In genomic region chr12:37109474-37110012, GRCm38 (mm10) we compare ENCODE assay signal across 7 mouse cellular contexts. TPM values are rescaled to one million over a fixed set of nuclear protein-coding genes. Genes with fewer than 3 reads are reported as not detected.
DNase-seq lines count a peak whose midpoint lies in the region; ATAC-seq and TF ChIP-seq lines count a peak whose summit lies in the region.

No protein-coding gene starts in this region.

- TF ChIP-seq EP300 in ES-Bruce4 (IDR thresholded peaks at IDR 0.05; ENCODE audit: insufficient read depth, low read depth, low read length) = no peak
- no peak for TF ChIP-seq EP300 in heart, postnatal 0 days (IDR thresholded peaks at IDR 0.05; ENCODE audit: low read depth)
- no peak for TF ChIP-seq EP300 in liver, postnatal 0 days (IDR thresholded peaks at IDR 0.05; ENCODE audit: low read depth)

- H3K27me3 ChIP-seq in ES-Bruce4 (ENCODE audit: control insufficient read depth, insufficient read depth, low read length, poor library complexity, severe bottlenecking) = peaks cover 6% of the 10 kb centered on the region
- peaks cover 35% of the 10 kb centered on the region for H3K27me3 ChIP-seq in heart, postnatal 0 days (ENCODE audit: control insufficient read depth, insufficient read depth, low read length)
- H3K27me3 ChIP-seq in liver, postnatal 0 days (ENCODE audit: insufficient read depth, low read length) = peaks cover 35% of the 10 kb centered on the region

- no peaks in the 10 kb centered on the region for H3K36me3 ChIP-seq in ES-Bruce4 (ENCODE audit: control insufficient read depth, insufficient read depth, low read length, poor library complexity, severe bottlenecking)
- no peaks in the 10 kb centered on the region for H3K36me3 ChIP-seq in heart, postnatal 0 days (replicated peaks; ENCODE audit: control insufficient read depth, insufficient read depth, low read length)
- H3K36me3 ChIP-seq in liver, postnatal 0 days (replicated peaks; ENCODE audit: insufficient read depth, low read length) = no peaks in the 10 kb centered on the region

- H3K4me3 ChIP-seq in ES-Bruce4 (ENCODE audit: low read depth, low read length) = peak overlapping the region; percentile 35; the same call in 1 of the 2 replicates
- H3K4me3 ChIP-seq in brown adipose tissue, adult 24 weeks (ENCODE audit: insufficient read depth, low read depth, low read length) = peak overlapping the region; percentile 69
- peak overlapping the region; percentile 53 for H3K4me3 ChIP-seq in heart, postnatal 0 days (ENCODE audit: low read depth, low read length)
- H3K4me3 ChIP-seq in liver, postnatal 0 days (ENCODE audit: low read depth, low read length) = peak overlapping the region; percentile 35

- H3K9me3 ChIP-seq in ES-Bruce4 (replicated peaks; ENCODE audit: control insufficient read depth, insufficient read depth, low read length, poor library complexity, severe bottlenecking) = no peaks in the 10 kb centered on the region
- H3K9me3 ChIP-seq in heart, postnatal 0 days (replicated peaks; ENCODE audit: control insufficient read depth, low read length) = no peaks in the 10 kb centered on the region
- no peaks in the 10 kb centered on the region for H3K9me3 ChIP-seq in liver, postnatal 0 days (ENCODE audit: low read length)

- TF ChIP-seq POLR2A in ES-Bruce4 (IDR thresholded peaks at IDR 0.05; ENCODE audit: insufficient read depth, low read length) = no peak

- no peaks in the 10 kb centered on the region for H3K4me1 ChIP-seq in ES-Bruce4 (ENCODE audit: control insufficient read depth, insufficient read depth, low read length)
- H3K4me1 ChIP-seq in brown adipose tissue, adult 24 weeks (ENCODE audit: control insufficient read depth, insufficient read depth, insufficient read length, low read length) = no peaks in the 10 kb centered on the region; the same call in 1 of the 2 replicates
- peaks cover 9% of the 10 kb centered on the region; the same call in 1 of the 2 replicates for H3K4me1 ChIP-seq in heart, postnatal 0 days (ENCODE audit: control insufficient read depth, insufficient read depth)
- peaks cover 7% of the 10 kb centered on the region; the same call in 1 of the 2 replicates for H3K4me1 ChIP-seq in liver, postnatal 0 days (ENCODE audit: insufficient read depth)

- H3K27ac ChIP-seq in ES-Bruce4 (ENCODE audit: insufficient read depth, low read length) = no peak overlapping the region
- H3K27ac ChIP-seq in brown adipose tissue, adult 24 weeks (replicated peaks; ENCODE audit: low read depth, low read length) = peak overlapping the region; percentile 100
- H3K27ac ChIP-seq in heart, postnatal 0 days (ENCODE audit: low read depth) = peak overlapping the region; percentile 81
- no peak overlapping the region for H3K27ac ChIP-seq in liver, postnatal 0 days (ENCODE audit: low read depth)

- no peak overlapping the region for H3K9ac ChIP-seq in ES-Bruce4 (ENCODE audit: low read depth, poor library complexity, severe bottlenecking)
- H3K9ac ChIP-seq in heart, postnatal 0 days (replicated peaks; ENCODE audit: low read depth, low read length) = peak overlapping the region; percentile 50
- H3K9ac ChIP-seq in liver, postnatal 0 days (replicated peaks) = no peak overlapping the region

- ATAC-seq in heart, postnatal 0 days (ENCODE audit: insufficient read depth, low read depth) = no peak
- no peak for ATAC-seq in liver, postnatal 0 days
- ATAC-seq in monocyte, adult 5-6 weeks (replicated peaks; ENCODE audit: insufficient number of reproducible peaks, low FRiP score, low TSS enrichment, poor library complexity, severe bottlenecking) = no peak

- H3K4me2 ChIP-seq in heart, postnatal 0 days (ENCODE audit: low read depth, low read length) = peak overlapping the region; percentile 64
- peak overlapping the region; percentile 64 for H3K4me2 ChIP-seq in liver, postnatal 0 days (ENCODE audit: low read depth, low read length)

- 7% methylated on average over 18 of the region's 18 CpGs for WGBS in heart, postnatal 0 days
- 6% methylated on average over 18 of the region's 18 CpGs for WGBS in liver, postnatal 0 days (ENCODE audit: insufficient replicate concordance)

- no peak for TF ChIP-seq CTCF in ES-Bruce4 (IDR thresholded peaks at IDR 0.05; ENCODE audit: low read depth, low read length)
- no peak for TF ChIP-seq CTCF in heart, postnatal 0 days (IDR thresholded peaks at IDR 0.05; ENCODE audit: low read depth)
- no peak for TF ChIP-seq CTCF in liver, postnatal 0 days (IDR thresholded peaks at IDR 0.05; ENCODE audit: low read depth)

- no peak for DNase-seq in heart, postnatal 0 days (ENCODE audit: low spot score)
- no peak for DNase-seq in liver, postnatal 0 days
- no peak for DNase-seq in adrenal gland, postnatal 14 days
- DNase-seq in left cerebral cortex, adult 8-10 months (ENCODE audit: low spot score in 2 of 2) = no peak

RNA-seq across cellular contexts. Expression of gene Meox2, which starts 1.2 kb away (rescaled TPM):
- polyA plus RNA-seq in ES-Bruce4 (2011; ENCODE audit: insufficient read depth, insufficient read length, low read depth, missing spikeins) = not detected in 2 replicates
- polyA plus RNA-seq in brown adipose tissue, adult 24 weeks (2012; ENCODE audit: insufficient read depth, insufficient read length, missing spikeins) = 7.4 and 13.9 TPM in 2 replicates
- total RNA-seq in heart, postnatal 0 days (2014; rRNA removed; ENCODE audit: low replicate concordance) = 8.9 and 26.6 TPM in 2 replicates
- polyA plus RNA-seq in heart, postnatal 0 days (2015; fragmentation: Nextera tagmentation; extraction: Ambion mirVana) = 9.3 and 9.4 TPM in 2 replicates
- 0.05 and 0.17 TPM in 2 replicates for polyA plus RNA-seq in liver, postnatal 0 days (2015; fragmentation: Nextera tagmentation; extraction: Ambion mirVana)
- total RNA-seq in adrenal gland, postnatal 14 days (2021) = 8.6 and 13.1 TPM in 2 replicates
- not detected in 3 replicates for total RNA-seq in monocyte, adult 5-6 weeks (2017)
- total RNA-seq in left cerebral cortex, adult 8-10 months (2022) = under 1 TPM in 2 of 4 experiments, not detected in 2; 0.15 to 0.18 TPM

Comparison
In these comparisons a context has a peak if more than half of its experiments do, and no peak if none do; other contexts are left out.
1. H3K27ac ChIP-seq: peak in brown adipose tissue, adult 24 weeks (single experiment) and heart, postnatal 0 days (single experiment); none in ES-Bruce4 (single experiment) and liver, postnatal 0 days (single experiment).
2. Peak in every context shown above with its lines, with median percentiles within 50 percentile points of each other: H3K4me3 ChIP-seq.